Mouse (Mus musculus) small intestine, adult 2 months (tissue): ENCODE results near the gene Fbxl14. TPM values are rescaled to one million over a fixed set of nuclear protein-coding genes. Genes with fewer than 3 reads are reported as not detected.
A peak's percentile ranks its signal among the peaks of the same experiment; 100 is the strongest.

Experiments used
- H3K27ac ChIP-seq: fragments of 200-500 bp; 2 replicates; pipeline ENCODE4 v1.5.1; 2012; ENCODE audit warnings: low read depth, low read length, control low read depth, inconsistent platforms; ENCODE audit not compliant: insufficient read depth
- H3K27me3 ChIP-seq: fragments of 200-500 bp; 2 replicates; pipeline ENCODE4 v1.6.1; 2012; ENCODE audit warnings: mild to moderate bottlenecking, moderate library complexity, low read length, inconsistent platforms; ENCODE audit not compliant: control insufficient read depth, insufficient read depth
- H3K36me3 ChIP-seq: fragments of 200-500 bp; 2 replicates; pipeline ENCODE4 v1.6.1; 2012; ENCODE audit warnings: mild to moderate bottlenecking, low read length, control low read depth, inconsistent platforms; ENCODE audit not compliant: control insufficient read depth, insufficient read depth
- H3K4me1 ChIP-seq: fragments of 200-500 bp; 2 replicates; pipeline ENCODE4 v1.6.1; 2012; ENCODE audit warnings: low read length, inconsistent platforms, mixed read lengths; ENCODE audit not compliant: control insufficient read depth, insufficient read depth, insufficient read length
- H3K4me3 ChIP-seq: fragments of 200-500 bp; 2 replicates; pipeline ENCODE4 v1.5.1; 2012; ENCODE audit warnings: low read depth, mild to moderate bottlenecking, control low read depth, inconsistent platforms, low read length, moderate library complexity
- CTCF ChIP-seq: fragments of 200-500 bp; IDR thresholded peaks from 2 replicates; pipeline ENCODE4 v1.5.1; 2012; ENCODE audit warnings: low read depth, mild to moderate bottlenecking, control low read depth, inconsistent platforms, low read length, moderate library complexity, mixed read lengths; ENCODE audit not compliant: insufficient replicate concordance, insufficient read length; ENCODE audit errors: extremely low read depth
- POLR2A ChIP-seq: fragments of 200-500 bp; IDR thresholded peaks from 2 replicates; pipeline ENCODE4 v1.6.1; 2012; ENCODE audit warnings: low read depth, mild to moderate bottlenecking, control low read depth, inconsistent platforms, low read length, moderate library complexity
- WGBS: fragments of 180-500 bp; shearing (Covaris S2); methylation state at CpG from one replicate; pipeline ENCODE4 v1.1.7; 2018; 5-methylcytosine and 5-hydroxymethylcytosine counted together
- polyA plus RNA-seq: library from polyadenylated mRNA; depleted of rRNA; stranded (reverse); fragments of >200 nt; gene quantifications from 2 replicates; pipeline ENCODE4 v1.2.3, GENCODE M21; 2012

The Fbxl14 gene
- polyA plus RNA-seq, 1 experiment = 79.6 TPM

DNA sequence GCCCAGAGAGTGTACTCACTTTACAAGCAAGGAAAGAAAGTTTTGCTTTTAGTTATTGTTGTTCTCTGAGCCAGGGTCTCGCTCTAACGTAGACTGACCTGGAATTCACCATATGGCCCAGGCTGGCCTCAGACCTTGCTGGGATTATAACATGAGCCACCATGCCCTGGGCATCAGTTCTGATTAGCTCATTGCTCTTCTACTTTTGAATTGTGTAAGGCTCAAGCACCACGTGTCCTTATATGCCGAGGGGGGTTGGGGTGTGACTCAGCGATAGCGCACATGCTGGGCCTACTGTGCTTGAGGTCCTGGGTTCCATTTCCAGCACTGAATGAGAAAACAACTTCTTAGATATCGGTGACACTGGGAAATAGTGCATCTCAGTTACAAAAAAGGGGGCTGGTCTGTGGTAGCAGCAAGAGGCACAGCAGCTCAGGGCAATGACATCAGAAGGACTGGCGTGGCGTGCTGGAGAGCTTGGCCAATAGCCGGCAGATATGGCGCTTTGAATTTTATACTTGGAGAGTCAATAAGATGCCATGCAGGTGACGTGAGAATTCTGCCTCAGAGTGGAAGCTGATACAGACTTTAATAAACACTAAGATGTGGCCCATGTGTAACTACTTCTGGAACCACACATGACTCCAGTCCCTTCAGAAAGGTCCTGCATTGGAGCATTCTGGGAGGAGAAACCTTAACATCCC, 7.1 kb downstream of the Fbxl14 start:
- TF ChIP-seq CTCF (no peak), POLR2A (no peak)
- WGBS = 52% methylated on average over 12 of the region's 12 CpGs
- Histone ChIP-seq H3K4me3 (no peak overlapping the region), H3K4me1 (peaks cover 25% of the 10 kb centered on the region; the same call in 1 of the 2 replicates), H3K27me3 (no peaks in the 10 kb centered on the region), H3K36me3 (peaks cover 4% of the 10 kb centered on the region), H3K27ac (peak overlapping the region; percentile 71)

DNA sequence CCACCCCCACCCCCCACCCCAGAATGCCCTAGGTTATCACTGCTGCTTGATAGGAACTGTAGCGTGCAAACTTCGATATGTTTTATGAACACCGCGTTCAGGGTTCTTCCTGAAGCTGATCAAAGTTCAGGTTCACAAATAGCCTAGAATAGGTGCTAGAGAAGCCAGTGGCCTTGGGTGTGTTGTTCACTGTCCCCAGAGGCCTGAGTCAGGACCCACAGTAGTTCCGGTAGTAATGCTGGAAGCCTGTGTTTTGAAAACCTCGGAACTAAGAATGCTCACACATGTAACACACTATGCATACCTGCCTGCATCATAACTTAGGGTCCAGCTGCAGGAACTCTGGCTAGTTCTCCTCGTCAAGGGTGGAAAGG, 7.6 kb downstream of the Fbxl14 start:
- Histone ChIP-seq H3K36me3 (peaks cover 4% of the 10 kb centered on the region), H3K27me3 (no peaks in the 10 kb centered on the region), H3K27ac (peak overlapping the region; percentile 68; the same call in 1 of the 2 replicates), H3K4me1 (peaks cover 25% of the 10 kb centered on the region; the same call in 1 of the 2 replicates), H3K4me3 (no peak overlapping the region)
- WGBS = 48% methylated on average over 7 of the region's 7 CpGs
- TF ChIP-seq CTCF (no peak), POLR2A (no peak)

DNA sequence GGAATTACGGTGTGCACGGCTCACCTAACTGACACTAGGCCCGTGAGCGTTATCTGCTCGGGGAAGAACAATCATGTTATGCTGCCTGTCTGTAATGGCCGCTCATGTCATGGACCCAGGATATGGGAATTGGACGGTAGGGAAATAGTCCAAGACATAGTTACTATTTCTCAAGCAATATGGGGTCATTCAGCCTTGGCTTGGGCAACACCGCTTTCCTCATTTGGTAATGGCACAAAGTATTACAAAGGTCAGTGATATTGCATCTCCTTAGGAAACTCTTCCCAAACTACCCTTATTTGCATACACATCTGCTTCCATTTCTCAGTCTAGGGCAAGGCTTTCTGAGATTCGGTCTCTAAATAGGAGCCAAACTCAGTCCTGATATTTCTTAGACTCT, 8.2 kb downstream of the Fbxl14 start:
- WGBS = 80% methylated on average over 9 of the region's 9 CpGs
- Histone ChIP-seq H3K4me1 (peaks cover 25% of the 10 kb centered on the region; the same call in 1 of the 2 replicates), H3K27ac (peak overlapping the region; percentile 68; the same call in 1 of the 2 replicates), H3K36me3 (peaks cover 4% of the 10 kb centered on the region), H3K4me3 (no peak overlapping the region), H3K27me3 (no peaks in the 10 kb centered on the region)
- TF ChIP-seq CTCF (no peak), POLR2A (no peak)

DNA sequence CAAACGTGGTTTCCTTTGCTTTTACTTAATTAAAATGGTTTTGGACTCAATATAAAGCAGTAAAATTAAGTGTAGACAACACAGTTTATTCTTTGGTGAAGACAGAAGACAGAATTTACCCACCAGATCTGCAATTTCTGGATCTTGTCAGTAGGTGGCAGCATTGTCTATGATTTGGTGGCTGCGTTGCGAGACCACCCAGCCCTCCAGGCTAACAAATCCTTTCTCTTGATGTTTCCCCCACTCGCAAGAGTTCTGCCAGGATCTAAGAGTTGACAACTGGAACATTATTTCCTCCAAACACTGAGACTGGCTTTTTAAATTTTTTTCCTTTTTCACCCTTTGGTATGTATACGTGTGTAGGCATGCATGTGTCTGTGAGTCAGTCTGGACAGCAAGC, 10.3 kb downstream of the Fbxl14 start:
- no peaks in the 10 kb centered on the region for H3K36me3 ChIP-seq
- TF ChIP-seq POLR2A (no peak), CTCF (peak; percentile 91; the same call in 1 of the 2 replicates)
- no peak overlapping the region for H3K27ac ChIP-seq
- WGBS = 15% methylated on average over 5 of the region's 5 CpGs
- no peaks in the 10 kb centered on the region for H3K27me3 ChIP-seq
- no peak overlapping the region for H3K4me3 ChIP-seq
- H3K4me1 ChIP-seq = peaks cover 20% of the 10 kb centered on the region; the same call in 1 of the 2 replicates

DNA sequence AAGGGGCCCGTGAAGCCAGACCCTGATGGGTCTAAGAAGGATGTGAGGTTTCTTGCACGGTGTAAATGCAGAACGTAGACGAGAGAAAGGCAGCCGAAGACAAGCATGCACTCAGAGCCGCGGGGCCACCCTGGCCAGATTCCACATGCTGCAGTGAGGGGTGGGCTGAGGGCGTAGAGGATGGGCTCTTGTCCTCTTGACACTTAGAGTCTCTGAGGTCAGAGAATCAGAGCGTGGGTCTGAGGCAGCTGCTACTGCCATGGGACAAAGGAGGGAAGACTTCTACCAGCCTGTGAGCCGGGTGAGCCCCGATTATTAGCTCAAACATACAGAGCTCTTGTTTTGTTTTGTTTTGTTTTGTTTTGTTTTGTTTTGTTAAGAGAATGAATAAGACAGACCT, 11.1 kb downstream of the Fbxl14 start:
- Histone ChIP-seq H3K4me3 (0 out of 2 replicates have a peak overlapping the region, but pooled peaks have one; percentile 7), H3K27ac (no peak overlapping the region), H3K36me3 (no peaks in the 10 kb centered on the region), H3K27me3 (no peaks in the 10 kb centered on the region), H3K4me1 (peaks cover 20% of the 10 kb centered on the region; the same call in 1 of the 2 replicates)
- 72% methylated on average over 11 of the region's 11 CpGs for WGBS
- no peak for TF ChIP-seq CTCF
- TF ChIP-seq POLR2A = no peak

DNA sequence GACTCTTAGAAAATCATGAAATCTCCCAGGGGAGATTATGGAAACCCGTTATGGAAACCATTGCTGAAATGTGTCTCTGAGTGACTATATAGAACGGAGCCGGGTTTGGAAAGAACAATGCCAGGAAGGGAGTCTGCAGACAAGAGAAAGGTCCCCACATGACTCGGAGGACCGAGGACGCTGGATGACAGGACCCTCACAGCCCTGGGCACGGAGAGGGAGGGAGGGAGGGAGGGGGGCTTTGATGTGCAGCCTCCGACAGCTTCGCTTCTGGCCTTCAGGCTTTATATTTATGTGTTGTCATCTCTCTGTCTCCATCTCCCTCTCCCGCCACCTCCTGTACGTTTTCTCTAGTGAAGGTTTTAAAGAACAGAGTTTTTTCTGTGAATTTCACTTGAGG, 11.5 kb downstream of the Fbxl14 start:
- Histone ChIP-seq H3K27ac (no peak overlapping the region), H3K4me3 (no peak overlapping the region), H3K27me3 (no peaks in the 10 kb centered on the region), H3K36me3 (no peaks in the 10 kb centered on the region), H3K4me1 (peaks cover 17% of the 10 kb centered on the region; the same call in 1 of the 2 replicates)
- WGBS = 87% methylated on average over 11 of the region's 11 CpGs
- TF ChIP-seq POLR2A (no peak), CTCF (no peak)

DNA sequence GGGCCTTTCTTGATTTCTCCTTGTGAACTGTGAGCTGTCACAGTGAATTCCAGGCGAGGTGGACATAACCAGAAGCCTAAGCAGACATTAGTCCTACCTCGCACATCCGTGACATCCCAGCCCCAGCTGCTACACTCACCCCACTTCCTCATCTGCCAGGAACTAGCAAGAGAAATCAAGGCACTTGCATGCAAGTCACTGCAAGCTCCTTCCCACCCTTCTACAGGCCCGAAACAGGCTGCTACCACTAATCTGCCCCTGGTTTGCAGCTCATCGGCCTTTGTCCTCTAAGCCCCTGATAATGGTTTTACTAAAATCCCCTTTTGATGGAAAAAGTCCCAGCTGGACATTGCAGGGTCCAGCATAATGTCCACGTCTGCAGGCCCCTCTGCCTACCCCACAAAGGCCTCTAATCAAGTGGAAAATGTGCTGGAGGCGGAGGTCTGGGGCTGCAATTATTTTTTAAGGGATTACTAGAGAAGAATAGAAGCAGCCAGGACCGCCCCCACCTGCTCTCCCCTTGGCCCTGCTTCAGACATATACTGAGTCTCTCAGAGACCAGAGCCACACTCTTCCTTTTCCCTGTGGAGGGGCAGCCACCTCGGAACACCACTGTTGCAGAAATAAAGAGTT, 12.6 kb downstream of the Fbxl14 start:
- Histone ChIP-seq H3K4me1 (peaks cover 9% of the 10 kb centered on the region; the same call in 1 of the 2 replicates), H3K27ac (no peak overlapping the region), H3K27me3 (no peaks in the 10 kb centered on the region), H3K4me3 (no peak overlapping the region), H3K36me3 (no peaks in the 10 kb centered on the region)
- 85% methylated on average over 9 of the region's 9 CpGs for WGBS
- TF ChIP-seq CTCF (no peak), POLR2A (no peak)
